Mouse (Mus musculus): ENCODE measurements around the gene Iars2. TPM values are rescaled to one million over a fixed set of nuclear protein-coding genes. Genes with fewer than 3 reads are reported as not detected.
A peak's percentile ranks its signal among the peaks of the same experiment; 100 is the strongest.

The Iars2 gene
- 10 to 100 TPM; 28.8 to 32.1 TPM for total RNA-seq (2021)
- long read RNA-seq, experiment 1, full-length matches to known transcripts, result 21 of 33 reads
- long read RNA-seq, experiment 1, partial matches to known transcripts, result 6 of 33 reads
- long read RNA-seq, experiment 1, other reads (novel, unspliced or antisense), result 6 of 33 reads
- long read RNA-seq, experiment 2, full-length matches to known transcripts, result 17 of 25 reads
- long read RNA-seq, experiment 2, partial matches to known transcripts, result 6 of 25 reads
- long read RNA-seq, experiment 2, other reads (novel, unspliced or antisense), result 2 of 25 reads

- DNase-seq (ENCODE audit: low spot score in 2 of 2), result peak; percentile 89 to 92
Measured at GRCm38 (mm10) chr1:185328721-185329610, at the start of gene Iars2. Gene Iars2, minus strand, starts transcription at chr1:185329396.

- DNase-seq (ENCODE audit: low spot score in 2 of 2), result no peak
Measured at GRCm38 (mm10) chr1:185377429-185377828, 48.2 kb upstream of the Iars2 start.

- DNase-seq (ENCODE audit: low spot score in 2 of 2), result peak; percentile 8 to 19
Measured at GRCm38 (mm10) chr1:185376390-185376789, 47.2 kb upstream of the Iars2 start.

DNA sequence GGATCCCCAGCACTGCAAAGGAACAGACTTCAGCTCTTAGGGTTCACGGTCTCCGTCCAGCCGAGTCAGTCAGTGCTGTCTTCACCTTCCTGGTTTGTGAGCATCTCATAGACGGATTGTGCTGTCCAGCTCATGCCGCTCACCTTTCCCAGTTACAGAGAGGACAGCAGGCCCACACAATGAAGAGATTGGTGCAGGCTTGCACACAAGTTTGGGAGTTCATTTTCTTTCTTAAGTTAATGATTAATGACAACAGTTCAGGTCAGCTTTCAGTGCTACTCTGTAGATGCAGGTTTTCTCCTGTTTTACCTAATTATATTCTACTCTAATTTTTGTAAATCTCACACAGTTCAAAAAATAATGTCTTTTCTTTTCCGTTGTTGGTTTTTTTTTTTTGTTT, 40.8 kb upstream of the Iars2 start:
- no peak for DNase-seq (ENCODE audit: low spot score in 2 of 2)

DNA sequence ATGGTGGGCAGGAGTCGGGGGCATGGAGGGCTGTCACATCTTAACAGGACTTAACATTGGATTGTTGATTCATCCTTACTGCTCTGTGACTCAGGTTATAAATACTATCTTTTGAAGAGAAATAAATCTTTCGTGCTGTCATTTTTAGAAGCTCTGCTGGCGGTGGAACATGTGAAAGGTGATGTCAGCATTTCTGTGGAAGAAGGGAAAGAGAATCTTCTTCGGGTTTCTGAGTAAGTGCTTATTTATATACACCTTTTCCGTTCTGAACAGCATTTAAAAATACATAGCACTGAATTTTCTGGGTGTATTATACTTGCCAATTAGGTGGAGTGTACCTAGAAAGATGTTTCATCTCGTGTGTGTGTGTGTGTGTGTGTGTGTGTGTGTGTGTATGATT, 38.2 kb upstream of the Iars2 start:
- DNase-seq (ENCODE audit: low spot score in 2 of 2), result no peak

- DNase-seq (ENCODE audit: low spot score in 2 of 2), result no peak
Measured at GRCm38 (mm10) chr1:185364183-185364540, 35.0 kb upstream of the Iars2 start.

DNA sequence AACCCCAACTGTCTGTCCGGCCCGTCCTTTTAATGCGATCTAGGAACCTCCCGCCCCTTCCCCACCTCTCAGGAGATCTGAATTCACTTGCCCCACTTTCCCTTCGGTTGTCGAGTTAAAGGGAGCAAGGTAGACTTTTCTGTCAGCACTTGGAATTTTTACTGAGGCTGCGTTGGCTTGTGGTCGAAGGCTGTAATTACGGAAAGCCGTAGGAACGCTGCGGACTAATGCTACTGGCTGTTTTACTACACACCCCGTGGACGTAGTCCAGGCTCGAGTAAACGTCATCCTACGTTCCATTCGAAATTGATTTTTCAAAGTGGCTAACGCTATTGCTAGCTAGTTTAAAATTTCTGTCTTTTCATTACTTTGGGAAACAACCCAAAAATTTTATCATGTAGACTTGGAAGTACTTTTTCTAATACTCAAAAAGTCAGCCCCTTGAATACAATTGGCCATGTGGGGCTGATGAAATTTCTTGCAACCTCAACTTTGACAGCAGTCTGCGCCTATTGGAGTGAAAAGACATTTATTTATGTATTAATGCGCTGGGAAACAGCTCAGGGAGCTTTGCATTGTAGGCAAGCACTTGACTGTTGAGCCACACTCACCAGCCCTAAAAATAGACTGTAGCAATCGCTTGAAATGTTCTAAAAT, 34.5 kb upstream of the Iars2 start:
- DNase-seq (ENCODE audit: low spot score in 2 of 2), result peak; percentile 22 to 26

- DNase-seq (ENCODE audit: low spot score in 2 of 2), result peak; percentile 99
Measured at GRCm38 (mm10) chr1:185362677-185363520, 33.7 kb upstream of the Iars2 start, which contains the start of gene Eprs. Gene Eprs, plus strand, starts transcription at chr1:185363044.

DNA sequence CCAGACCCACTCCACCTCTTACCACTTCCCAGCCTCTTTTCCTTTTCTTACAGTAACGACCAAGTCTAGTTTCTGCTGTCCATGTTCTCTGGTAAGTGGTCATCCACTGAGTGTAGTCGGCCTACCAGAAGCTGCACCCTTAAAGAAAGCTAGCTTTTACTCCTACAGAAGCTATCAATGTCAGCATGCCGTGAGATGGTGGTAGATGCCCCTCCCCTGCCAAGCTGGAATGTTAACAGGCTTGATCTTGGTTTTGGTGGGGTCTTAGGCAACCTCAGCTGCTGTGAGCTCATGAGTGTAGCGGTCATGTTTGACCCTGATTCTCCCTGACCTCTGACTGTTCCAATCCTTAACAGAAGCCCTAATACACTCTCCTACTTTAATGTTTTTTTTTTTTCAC, 29.0 kb upstream of the Iars2 start:
- no peak for DNase-seq (ENCODE audit: low spot score in 2 of 2)

GRCm38 (mm10) chr1:185356246-185356645, 27.1 kb upstream of the Iars2 start:
- no peak for DNase-seq (ENCODE audit: low spot score in 2 of 2)

DNA sequence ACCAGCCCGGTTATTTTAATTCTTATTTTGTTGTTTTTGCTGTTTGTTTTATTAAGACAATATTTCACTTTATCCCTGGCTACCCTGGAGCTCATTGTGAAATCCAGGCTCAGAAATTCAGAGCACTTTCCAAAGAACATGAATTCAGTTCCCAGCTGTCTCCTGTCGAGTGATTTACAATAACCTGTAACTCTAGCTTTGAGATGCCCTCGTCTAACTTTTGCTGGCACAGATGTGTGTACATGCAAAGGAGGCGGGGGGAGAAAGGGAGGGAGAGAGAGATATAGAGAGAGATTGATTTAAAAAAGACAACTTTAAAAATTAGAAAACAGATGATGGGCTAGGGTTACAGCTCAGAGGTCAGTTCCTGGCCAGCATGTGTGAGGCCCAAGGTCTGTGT, 25.5 kb upstream of the Iars2 start:
- no peak for DNase-seq (ENCODE audit: low spot score in 2 of 2)

DNA sequence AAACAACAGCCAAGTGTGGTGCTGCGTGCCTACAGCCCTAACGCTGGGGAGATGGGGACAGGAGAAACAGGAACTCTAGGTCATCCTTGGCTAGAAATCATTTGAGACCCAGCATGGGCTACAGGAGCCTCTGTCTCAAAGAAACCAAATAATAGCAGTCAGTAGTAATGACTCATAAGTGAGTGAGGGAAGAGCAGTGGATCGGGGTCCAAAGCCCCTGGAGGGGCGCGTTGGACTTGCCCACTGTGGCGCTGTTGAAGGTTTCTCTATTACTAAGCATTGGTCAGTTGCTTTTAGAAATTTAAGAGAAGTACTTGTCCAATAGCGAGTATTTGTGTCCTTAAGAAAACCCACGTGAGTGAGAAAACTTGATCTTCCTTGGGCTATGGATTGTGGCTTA, 24.2 kb upstream of the Iars2 start:
- no peak for DNase-seq (ENCODE audit: low spot score in 2 of 2)

DNA sequence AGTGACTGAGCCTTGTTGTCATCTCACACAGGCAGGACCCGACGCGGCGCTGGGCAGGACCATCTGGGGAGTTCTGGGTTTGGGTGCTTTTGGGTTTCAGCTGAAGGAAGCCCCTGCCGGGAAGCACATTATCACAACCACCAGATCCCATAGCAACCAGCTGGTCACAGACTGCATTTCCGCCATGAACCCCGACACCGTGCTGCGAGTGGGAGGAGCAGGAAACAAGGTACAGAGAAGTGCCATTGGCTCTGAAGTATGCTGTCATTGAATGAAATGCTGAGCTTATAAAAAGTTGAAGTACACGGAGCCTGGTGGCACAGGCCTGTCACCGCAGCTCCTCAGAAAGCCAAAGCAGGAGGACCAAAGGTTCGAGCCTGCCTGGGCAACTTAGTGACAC, 23.0 kb upstream of the Iars2 start:
- no peak for DNase-seq (ENCODE audit: low spot score in 2 of 2)

DNA sequence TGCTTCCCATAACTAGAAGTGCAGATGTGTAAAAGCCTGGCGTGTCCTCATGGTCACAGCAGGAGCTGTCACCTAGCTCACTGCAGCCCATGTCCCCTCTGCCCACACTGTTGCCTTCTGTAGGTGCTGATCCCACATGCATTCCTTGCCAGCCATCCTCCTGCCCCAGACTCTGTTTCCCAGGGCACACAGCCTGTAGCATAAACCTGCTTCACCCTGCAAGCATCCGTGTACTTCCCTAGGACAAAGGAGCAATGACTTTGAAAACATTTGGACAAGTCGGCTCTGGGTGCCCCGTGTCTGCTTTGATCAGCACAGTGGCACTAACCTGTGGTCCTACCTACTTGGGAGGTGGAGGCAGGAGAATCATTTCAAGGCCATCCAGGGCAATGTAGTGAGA, 21.4 kb upstream of the Iars2 start:
- DNase-seq (ENCODE audit: low spot score in 2 of 2), result no peak

- no peak for DNase-seq (ENCODE audit: low spot score in 2 of 2)
Measured at GRCm38 (mm10) chr1:185349741-185350140, 20.5 kb upstream of the Iars2 start.

DNA sequence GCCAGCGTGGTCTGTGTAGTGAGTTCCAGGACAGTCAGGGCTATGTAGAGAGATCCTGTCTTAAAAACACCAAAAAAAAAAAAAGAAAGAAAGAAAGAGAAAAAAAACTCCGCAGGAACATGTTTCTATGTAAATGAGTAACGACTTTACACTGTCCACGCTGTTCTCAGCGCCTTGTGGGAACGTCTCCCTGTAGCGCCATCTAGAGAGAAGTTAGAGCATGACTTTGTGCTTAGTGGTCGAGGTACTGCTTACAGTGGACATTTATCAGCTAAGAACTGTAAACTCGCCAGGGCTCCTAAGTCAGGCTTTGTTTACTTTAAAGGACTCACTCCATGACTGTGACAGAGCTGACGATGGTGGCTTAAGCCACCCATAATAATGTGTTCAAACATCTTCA, 17.0 kb upstream of the Iars2 start:
- no peak for DNase-seq (ENCODE audit: low spot score in 2 of 2)

DNA sequence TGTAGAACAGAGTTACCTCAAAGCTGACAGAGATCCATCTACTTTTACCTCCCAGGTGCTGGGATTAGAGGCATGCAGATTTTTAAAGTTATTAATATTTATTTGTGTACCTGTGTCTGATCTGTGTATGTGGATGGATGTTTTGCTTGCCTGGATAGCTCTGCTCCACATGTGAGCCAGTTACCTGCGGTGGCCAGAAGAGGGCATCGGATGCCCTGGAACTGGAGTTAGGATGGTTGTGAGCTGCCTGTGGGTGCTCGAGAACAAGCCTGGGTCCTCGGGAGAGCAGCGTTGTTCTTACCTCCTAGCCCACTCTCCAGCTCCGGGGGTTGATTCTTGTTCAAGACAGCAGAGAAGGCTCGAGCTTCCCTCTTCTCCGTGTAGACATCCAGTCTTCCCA, 14.2 kb upstream of the Iars2 start:
- DNase-seq (ENCODE audit: low spot score in 2 of 2), result no peak

- no peak for DNase-seq (ENCODE audit: low spot score in 2 of 2)
Measured at GRCm38 (mm10) chr1:185342441-185342840, 13.2 kb upstream of the Iars2 start.

GRCm38 (mm10) chr1:185336535-185336934, 7.3 kb upstream of the Iars2 start:
- no peak for DNase-seq (ENCODE audit: low spot score in 2 of 2)

DNA sequence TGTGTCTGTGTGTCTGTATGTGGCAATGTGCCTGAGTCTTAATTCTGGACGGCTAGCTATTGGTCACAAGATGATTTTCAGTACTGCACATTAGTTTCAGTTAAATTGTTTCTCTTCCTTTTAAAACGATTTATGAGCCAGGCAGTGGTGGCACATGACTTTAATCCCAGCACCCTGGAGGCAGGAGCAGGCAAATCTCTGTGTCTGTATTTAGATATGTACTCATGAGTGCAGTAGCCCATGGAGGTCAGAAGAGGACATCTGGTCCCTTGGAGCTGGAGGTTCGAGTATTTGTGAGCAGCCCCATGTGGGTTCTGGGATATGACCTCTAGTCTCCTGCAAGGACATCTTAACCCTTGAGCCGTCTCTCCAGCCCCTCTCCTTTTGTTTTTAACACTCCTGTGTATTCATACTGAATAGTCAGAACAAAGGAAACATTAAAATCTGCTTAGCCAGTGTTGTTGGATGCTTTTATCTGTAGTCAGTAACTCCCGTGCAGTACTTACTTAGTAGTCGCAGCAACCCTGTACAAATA, 6.1 kb upstream of the Iars2 start:
- no peak for DNase-seq (ENCODE audit: low spot score in 2 of 2)

DNA sequence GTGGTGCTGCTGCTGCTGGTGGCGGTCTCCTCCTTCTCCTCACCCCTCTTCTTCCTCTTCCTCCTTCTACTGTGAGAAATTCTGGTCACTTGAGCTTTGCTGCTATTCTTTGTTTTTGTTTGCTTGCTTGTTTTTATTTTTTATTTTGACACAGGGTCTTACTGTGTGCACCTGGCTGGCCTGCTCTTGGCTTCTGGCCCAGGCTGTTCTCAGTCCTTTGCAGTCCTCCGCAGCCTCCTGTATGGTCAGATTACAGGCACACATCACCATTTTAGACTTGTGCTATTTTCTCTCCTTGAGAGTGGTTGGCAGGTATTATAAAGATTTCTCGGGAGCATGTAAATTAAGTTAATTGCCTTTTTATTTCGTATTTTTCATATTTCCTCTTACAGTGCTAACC, 4.9 kb upstream of the Iars2 start:
- DNase-seq (ENCODE audit: low spot score in 2 of 2), result no peak

Data from left cerebral cortex, adult 18-20 months (tissue).